Mouse (Mus musculus): ENCODE data around the gene Tfrc.

Tfrc gene

GRCm38 (mm10) chr16:32646014-32646413, 37.3 kb downstream of the Tfrc start:
- no peak for DNase-seq (ENCODE audit: low read depth, low spot score)

- no peak for DNase-seq (ENCODE audit: low read depth, low spot score)
Observed at GRCm38 (mm10) chr16:32647712-32648111, 39.0 kb downstream of the Tfrc start.

- no peak for DNase-seq (ENCODE audit: low read depth, low spot score)
Observed at GRCm38 (mm10) chr16:32650461-32650860, 41.7 kb downstream of the Tfrc start.

- DNase-seq (ENCODE audit: low read depth, low spot score): peak; percentile 84
Observed at GRCm38 (mm10) chr16:32650974-32651618, 42.4 kb downstream of the Tfrc start.

GRCm38 (mm10) chr16:32654071-32654733, 45.5 kb downstream of the Tfrc start:
- no peak for DNase-seq (ENCODE audit: low read depth, low spot score)

GRCm38 (mm10) chr16:32655534-32655933, 46.8 kb downstream of the Tfrc start:
- DNase-seq (ENCODE audit: low read depth, low spot score): no peak

GRCm38 (mm10) chr16:32656321-32656720, 47.6 kb downstream of the Tfrc start:
- no peak for DNase-seq (ENCODE audit: low read depth, low spot score)

- no peak for DNase-seq (ENCODE audit: low read depth, low spot score)
Observed at GRCm38 (mm10) chr16:32656794-32657193, 48.1 kb downstream of the Tfrc start.

- no peak for DNase-seq (ENCODE audit: low read depth, low spot score)
Observed at GRCm38 (mm10) chr16:32657498-32658250, 49.0 kb downstream of the Tfrc start.

GRCm38 (mm10) chr16:32658743-32659171, 50.0 kb downstream of the Tfrc start:
- peak; percentile 77 for DNase-seq (ENCODE audit: low read depth, low spot score)

- no peak for DNase-seq (ENCODE audit: low read depth, low spot score)
Observed at GRCm38 (mm10) chr16:32659385-32659784, 50.7 kb downstream of the Tfrc start.

- no peak for DNase-seq (ENCODE audit: low read depth, low spot score)
Observed at GRCm38 (mm10) chr16:32660095-32660494, 51.4 kb downstream of the Tfrc start.

GRCm38 (mm10) chr16:32660557-32661321, 52.0 kb downstream of the Tfrc start:
- no peak for DNase-seq (ENCODE audit: low read depth, low spot score)

- DNase-seq (ENCODE audit: low read depth, low spot score): no peak
Observed at GRCm38 (mm10) chr16:32661493-32661921, 52.8 kb downstream of the Tfrc start.

- no peak for DNase-seq (ENCODE audit: low read depth, low spot score)
Observed at GRCm38 (mm10) chr16:32662372-32662771, 53.7 kb downstream of the Tfrc start.

GRCm38 (mm10) chr16:32663231-32663858, 54.6 kb downstream of the Tfrc start:
- no peak for DNase-seq (ENCODE audit: low read depth, low spot score)

- no peak for DNase-seq (ENCODE audit: low read depth, low spot score)
Observed at GRCm38 (mm10) chr16:32664211-32664610, 55.5 kb downstream of the Tfrc start.

GRCm38 (mm10) chr16:32665851-32666665, 57.3 kb downstream of the Tfrc start:
- DNase-seq (ENCODE audit: low read depth, low spot score): no peak

GRCm38 (mm10) chr16:32666671-32667551, 58.2 kb downstream of the Tfrc start:
- DNase-seq (ENCODE audit: low read depth, low spot score): no peak

- no peak for DNase-seq (ENCODE audit: low read depth, low spot score)
Observed at GRCm38 (mm10) chr16:32667552-32667872, 58.8 kb downstream of the Tfrc start.

Data from CD4-positive, CD25-positive, alpha-beta regulatory T cell, adult 2 months (primary cell).